Mouse (Mus musculus): Measurements from ENCODE around the gene Gck. TPM values are rescaled to one million over a fixed set of nuclear protein-coding genes. Genes with fewer than 3 reads are reported as not detected.

Gck gene
- 10 to 100 TPM in 1 of 2 experiments, 1 to 10 TPM in 1; 5.1 to 10.1 TPM for total RNA-seq (2021)
- long read RNA-seq, experiment 1, transcript Gck-203 (10 exons, 2,361 nt) = major isoform, 6 of 38 reads
- long read RNA-seq, experiment 1, partial matches to known transcripts = 4 of 38 reads
- long read RNA-seq, experiment 1, other reads (novel, unspliced or antisense) = 28 of 38 reads
- long read RNA-seq, experiment 2, partial matches to known transcripts = 2 of 20 reads
- long read RNA-seq, experiment 2, other reads (novel, unspliced or antisense) = 15 of 20 reads

GRCm38 (mm10) chr11:5949586-5950352 lies at the start of gene Gck:
TSS of gene Gck (minus strand) at chr11:5950081.
- no peak for DNase-seq
- intact Hi-C loops (cut with DNase I) = loop anchor here (5.0 kb wide), 1 partner anchor 32 kb away; no protein-coding TSS in a partner anchor

GRCm38 (mm10) chr11:5998472-5998871 lies 48.6 kb upstream of the Gck start:
- intact Hi-C loops (cut with DNase I) = no loop called here
- no peak for DNase-seq

- intact Hi-C loops (cut with DNase I) = loop anchor here (1.0 kb wide), 2 partner anchors 30 to 191 kb away; no protein-coding TSS in a partner anchor
- peak; percentile 82 to 85 for DNase-seq
Measured at GRCm38 (mm10) chr11:5995989-5996388, 46.1 kb upstream of the Gck start.

- no peak for DNase-seq
- intact Hi-C loops (cut with DNase I) = loop anchor here (5.0 kb wide), 1 partner anchor 267 kb away; no protein-coding TSS in a partner anchor
Measured at GRCm38 (mm10) chr11:5994880-5995279, 45.0 kb upstream of the Gck start.

GRCm38 (mm10) chr11:5994212-5994611 lies 44.3 kb upstream of the Gck start:
- DNase-seq = no peak
- intact Hi-C loops (cut with DNase I) = loop anchor here (5.0 kb wide), 1 partner anchor 268 kb away; no protein-coding TSS in a partner anchor

GRCm38 (mm10) chr11:5990910-5991309 lies 41.0 kb upstream of the Gck start:
- DNase-seq = no peak

GRCm38 (mm10) chr11:5989954-5990593 lies 40.2 kb upstream of the Gck start:
- no peak for DNase-seq
- intact Hi-C loops (cut with DNase I) = loop anchor here (5.0 kb wide), 1 partner anchor 272 kb away; no protein-coding TSS in a partner anchor

More at GRCm38 (mm10) chr11:5990910-5991309, 41.0 kb upstream of the Gck start:
- intact Hi-C loops (cut with DNase I) = loop anchor here (5.0 kb wide), 1 partner anchor 271 kb away; no protein-coding TSS in a partner anchor

- DNase-seq = no peak
- intact Hi-C loops (cut with DNase I) = no loop called here
Measured at GRCm38 (mm10) chr11:5988126-5988525, 38.2 kb upstream of the Gck start.

GRCm38 (mm10) chr11:5983629-5984028 lies 33.7 kb upstream of the Gck start:
- no peak for DNase-seq
- intact Hi-C loops (cut with DNase I) = no loop called here

GRCm38 (mm10) chr11:5981323-5981722 lies 31.4 kb upstream of the Gck start:
- no peak for DNase-seq
- intact Hi-C loops (cut with DNase I) = no loop called here

GRCm38 (mm10) chr11:5980561-5980960 lies 30.7 kb upstream of the Gck start:
- no peak for DNase-seq

GRCm38 (mm10) chr11:5980108-5980507 lies 30.2 kb upstream of the Gck start:
- no peak for DNase-seq
- intact Hi-C loops (cut with DNase I) = no loop called here

More at GRCm38 (mm10) chr11:5980561-5980960, 30.7 kb upstream of the Gck start:
- intact Hi-C loops (cut with DNase I) = no loop called here

GRCm38 (mm10) chr11:5979088-5979487 lies 29.2 kb upstream of the Gck start:
- intact Hi-C loops (cut with DNase I) = no loop called here
- no peak for DNase-seq

GRCm38 (mm10) chr11:5976106-5976505 lies 26.2 kb upstream of the Gck start:
- DNase-seq = peak in 1 of 2 experiments; percentile 60
- intact Hi-C loops (cut with DNase I) = no loop called here

- intact Hi-C loops (cut with DNase I) = no loop called here
- DNase-seq = no peak
Measured at GRCm38 (mm10) chr11:5975068-5975467, 25.2 kb upstream of the Gck start.

GRCm38 (mm10) chr11:5974053-5974452 lies 24.2 kb upstream of the Gck start:
- DNase-seq = no peak
- intact Hi-C loops (cut with DNase I) = no loop called here

GRCm38 (mm10) chr11:5973151-5973550 lies 23.3 kb upstream of the Gck start:
- no peak for DNase-seq
- intact Hi-C loops (cut with DNase I) = no loop called here

GRCm38 (mm10) chr11:5971202-5971601 lies 21.3 kb upstream of the Gck start:
- intact Hi-C loops (cut with DNase I) = no loop called here
- no peak for DNase-seq

- no peak for DNase-seq
- intact Hi-C loops (cut with DNase I) = no loop called here
Measured at GRCm38 (mm10) chr11:5968223-5968622, 18.3 kb upstream of the Gck start.

GRCm38 (mm10) chr11:5966751-5967150 lies 16.9 kb upstream of the Gck start:
- intact Hi-C loops (cut with DNase I) = no loop called here
- DNase-seq = no peak

GRCm38 (mm10) chr11:5965865-5966264 lies 16.0 kb upstream of the Gck start:
- intact Hi-C loops (cut with DNase I) = no loop called here
- DNase-seq = no peak

All from gastrocnemius, postnatal 36 days (tissue).